Mouse (Mus musculus) kidney, adult 11 months (tissue): ENCODE data around the gene Kifc1.
A peak's percentile ranks its signal among the peaks of the same experiment; 100 is the strongest.

Experiments used
- DNase-seq: peaks from one replicate; pipeline ENCODE4 v3.0.0; 2022

Gene Kifc1

DNA sequence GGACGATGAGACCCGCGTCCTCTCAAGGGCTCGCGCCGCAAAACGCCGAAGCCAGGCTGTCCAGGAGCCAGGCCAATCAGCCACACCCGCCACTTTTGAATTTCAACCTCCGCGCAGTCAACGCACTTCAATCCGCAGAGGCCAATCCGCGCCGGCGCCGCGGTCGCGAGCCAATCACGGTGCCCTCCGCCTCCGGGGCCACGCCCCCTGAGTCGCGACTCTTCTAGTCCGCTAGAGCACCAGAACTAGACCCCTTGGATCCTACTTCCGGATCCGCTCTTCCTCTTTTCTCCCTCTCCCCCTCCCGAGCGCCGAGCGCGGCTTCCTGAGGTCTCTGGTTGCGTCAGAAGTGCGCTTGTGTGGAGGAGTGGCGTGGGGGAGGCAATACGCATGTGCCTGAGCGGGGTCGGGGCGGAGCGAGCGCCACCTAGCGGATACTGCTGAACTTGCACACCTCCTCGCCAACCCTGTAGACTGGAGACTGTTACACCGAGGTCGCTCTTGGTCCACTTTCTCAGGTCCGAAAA lies at the start of gene Kifc1:
Kifc1 (minus strand) TSS at position 129 of the 527 bp plus-strand sequence.
- DNase-seq = peak; percentile 100

DNA sequence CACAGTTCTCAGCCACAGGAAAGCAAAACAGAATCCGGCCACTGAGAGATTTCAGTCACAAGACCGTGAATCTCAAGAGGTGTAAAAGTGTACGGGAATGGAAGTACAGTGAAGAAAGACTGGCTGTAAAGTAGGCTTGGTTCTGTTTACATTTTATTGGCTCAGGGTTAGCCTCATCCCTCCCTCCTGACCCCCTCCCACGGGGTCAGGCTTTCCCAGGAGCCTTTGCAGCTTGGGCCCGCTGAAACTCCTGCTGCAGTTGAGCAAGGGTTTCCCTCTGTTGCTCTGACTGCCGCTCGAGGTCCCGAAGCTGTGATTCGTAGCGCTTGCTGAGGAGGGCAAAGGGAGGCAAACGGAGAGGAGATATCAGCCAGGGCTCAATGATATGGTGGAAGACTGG lies 48.3 kb upstream of the Kifc1 start:
- DNase-seq = no peak

DNA sequence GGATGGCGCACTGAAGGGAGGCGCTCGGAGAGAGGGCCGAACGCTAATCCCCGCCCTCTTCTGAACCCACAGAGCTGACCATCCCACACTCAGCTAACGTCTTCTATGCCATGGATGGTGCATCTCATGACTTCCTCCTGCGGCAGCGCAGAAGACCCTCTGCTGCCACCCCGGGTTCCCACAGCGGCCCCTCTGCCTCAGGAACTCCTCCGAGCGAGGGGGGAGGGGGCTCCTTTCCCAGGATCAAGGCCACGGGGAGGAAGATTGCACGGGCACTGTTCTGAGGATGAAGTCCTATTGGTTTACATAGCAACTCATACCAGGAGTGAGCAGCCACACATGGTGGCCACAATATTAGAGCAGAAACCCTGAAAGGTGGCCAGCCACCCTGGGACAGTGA lies 46.5 kb upstream of the Kifc1 start:
- DNase-seq = no peak

DNA sequence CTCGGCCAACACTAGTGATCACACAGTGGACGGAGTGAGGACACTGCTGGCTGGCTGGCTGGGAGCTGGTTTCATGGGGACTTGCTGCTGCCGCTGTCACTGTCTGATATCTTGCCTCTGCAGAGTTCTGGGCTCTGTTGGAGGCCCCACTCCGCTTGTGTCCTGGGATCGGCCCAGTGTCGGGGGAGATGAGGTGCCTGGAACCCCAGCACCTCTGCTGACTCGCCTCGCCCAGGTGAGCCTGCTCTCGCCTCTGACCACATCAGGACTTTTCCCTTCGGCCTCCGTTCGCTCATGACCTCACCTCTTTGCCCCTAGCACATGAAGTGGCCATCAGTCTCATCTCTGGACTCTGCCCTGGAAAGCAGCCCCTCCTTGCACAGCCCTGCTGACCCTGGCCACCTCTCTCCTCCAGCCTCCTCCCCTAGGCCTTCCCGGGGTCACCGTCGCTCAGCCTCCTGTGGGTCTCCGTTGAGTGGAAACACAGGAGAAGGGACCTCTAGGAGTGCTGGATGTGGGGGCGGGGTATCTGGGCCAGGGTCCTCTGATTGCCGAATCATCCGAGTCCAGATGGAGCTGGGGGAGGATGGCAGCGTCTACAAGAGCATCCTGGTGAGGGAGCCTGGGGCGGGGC lies 45.1 kb upstream of the Kifc1 start:
- no peak for DNase-seq

DNA sequence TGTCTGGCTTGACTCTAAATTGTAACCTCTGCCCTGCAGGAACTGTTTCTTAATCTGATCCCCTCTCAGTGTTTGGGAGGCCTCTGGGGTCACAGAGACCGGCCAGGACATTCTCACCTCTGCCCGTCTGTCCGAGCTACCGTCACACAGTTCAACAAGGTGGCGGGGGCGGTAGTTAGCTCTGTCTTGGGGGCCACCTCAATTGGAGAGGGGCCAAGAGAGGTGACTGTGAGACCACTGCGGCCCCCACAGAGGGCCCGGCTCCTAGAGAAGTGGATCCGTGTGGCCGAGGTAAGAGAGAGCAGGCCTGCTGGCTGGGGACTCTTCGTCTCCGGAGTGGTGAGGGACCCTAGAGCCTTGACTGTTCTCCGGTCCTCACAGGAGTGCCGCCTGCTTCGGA lies 42.5 kb upstream of the Kifc1 start:
- DNase-seq = no peak

DNA sequence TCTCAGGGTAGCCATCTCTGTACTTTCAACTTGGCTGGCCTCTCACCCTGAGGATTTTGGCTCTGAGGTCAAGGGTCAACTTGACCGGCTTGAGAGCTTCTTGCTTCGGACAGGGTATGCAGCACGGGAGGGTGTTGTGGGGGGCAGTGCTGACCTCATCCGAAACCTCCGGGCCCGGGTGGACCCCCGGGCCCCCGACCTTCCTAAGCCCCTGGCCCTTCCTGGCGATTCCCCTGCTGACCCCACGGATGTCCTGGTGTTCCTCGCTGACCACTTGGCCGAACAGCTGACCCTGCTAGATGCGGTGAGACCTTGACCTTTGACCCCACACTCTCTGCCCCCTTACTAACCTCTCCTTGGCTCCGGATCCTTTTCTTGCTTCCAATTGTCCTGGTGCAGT lies 42.0 kb upstream of the Kifc1 start:
- DNase-seq = no peak

DNA sequence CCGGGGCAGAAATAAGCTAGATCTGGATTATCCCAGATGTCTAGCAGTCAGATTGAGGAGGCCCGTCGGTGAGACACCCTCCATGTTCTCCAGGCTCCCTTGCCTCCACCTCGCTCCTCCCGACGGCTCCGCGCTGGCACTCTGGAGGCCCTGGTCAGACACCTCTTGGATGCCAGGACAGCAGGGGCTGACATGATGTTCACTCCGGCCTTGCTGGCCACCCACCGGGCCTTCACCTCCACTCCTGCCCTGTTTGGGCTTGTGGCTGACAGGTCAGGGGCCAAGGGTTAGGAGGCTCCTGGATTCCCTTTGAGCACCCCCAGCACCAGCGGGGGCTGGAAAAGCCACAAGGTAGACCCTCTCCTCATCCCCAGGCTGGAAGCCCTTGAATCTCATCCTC lies 41.5 kb upstream of the Kifc1 start:
- no peak for DNase-seq

DNA sequence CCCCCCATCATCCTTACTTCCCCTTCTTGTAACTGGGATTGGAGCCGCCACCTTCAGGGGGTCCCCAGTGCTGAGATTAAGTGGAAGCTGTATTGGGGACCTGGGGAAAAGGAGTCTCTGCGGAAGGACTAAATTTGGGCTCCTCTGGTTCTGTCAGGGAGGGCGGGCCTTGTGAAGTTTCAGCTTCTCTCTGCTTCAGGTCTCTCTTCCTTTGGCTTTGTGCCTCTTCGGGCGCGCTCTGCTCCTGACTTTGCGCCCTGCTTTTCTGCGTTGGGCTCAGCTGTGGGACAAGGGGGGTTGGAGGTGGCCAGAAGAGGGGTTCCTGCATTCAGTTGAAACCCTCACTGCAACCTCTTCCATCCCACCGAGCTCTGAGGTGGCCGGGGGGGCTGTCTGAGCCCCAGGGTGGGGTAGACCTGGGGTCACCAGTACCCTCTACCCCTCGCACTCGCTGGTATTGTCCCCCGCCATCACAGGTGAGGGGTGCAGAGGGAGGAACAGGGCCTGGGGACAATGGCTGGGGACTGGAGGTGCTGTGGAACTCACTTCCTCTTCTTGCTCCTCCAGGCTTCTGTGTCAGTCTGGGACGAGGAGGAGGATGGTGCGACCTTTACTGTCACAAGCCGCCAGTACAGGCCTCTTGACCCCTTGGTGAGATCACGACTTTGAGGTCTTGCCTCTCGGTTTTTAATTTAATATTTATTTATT lies 40.9 kb upstream of the Kifc1 start:
- DNase-seq = no peak

DNA sequence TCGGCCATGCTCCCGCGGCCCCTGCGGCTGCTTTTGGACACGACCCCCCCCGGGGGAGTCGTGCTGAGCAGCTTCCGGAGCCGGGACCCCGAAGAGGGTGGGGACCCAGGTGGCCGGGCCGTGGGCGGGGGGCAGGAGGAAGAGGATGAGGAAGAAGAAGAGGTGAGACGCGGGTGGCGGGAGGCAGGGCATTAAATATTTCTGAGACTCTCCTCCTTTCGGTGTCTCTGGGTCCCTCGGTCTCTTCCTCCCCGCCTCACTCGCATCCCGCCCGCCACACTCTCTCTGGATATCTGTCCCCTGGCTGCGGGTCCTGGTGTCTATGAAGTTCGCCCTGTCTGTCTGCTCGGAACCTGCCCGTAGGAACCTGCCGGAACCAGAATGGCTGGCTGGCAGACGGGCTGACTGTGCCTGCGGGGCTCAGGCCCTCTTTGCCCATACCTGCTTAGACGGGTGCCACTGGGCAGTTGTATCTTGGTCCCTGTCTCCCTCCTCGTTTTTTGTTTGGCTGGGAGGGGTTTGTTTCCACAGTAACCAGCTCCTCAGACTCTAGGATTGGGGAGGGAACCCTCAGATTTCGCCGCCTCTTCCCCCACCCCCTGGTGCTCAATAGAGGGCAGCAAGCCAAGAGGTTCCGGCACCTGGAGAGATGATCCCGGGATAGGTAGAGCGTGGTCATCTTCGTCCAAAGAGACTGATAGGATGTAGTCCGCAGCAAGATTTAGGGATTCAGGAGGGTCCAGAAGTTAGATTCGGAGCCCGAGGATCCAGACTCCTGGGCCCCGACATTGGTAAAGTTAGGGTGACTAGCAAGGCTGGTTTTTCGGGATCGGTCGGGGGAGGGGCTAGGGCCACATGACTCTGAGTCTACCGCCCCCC lies 40.1 kb upstream of the Kifc1 start:
- DNase-seq = peak; percentile 79

DNA sequence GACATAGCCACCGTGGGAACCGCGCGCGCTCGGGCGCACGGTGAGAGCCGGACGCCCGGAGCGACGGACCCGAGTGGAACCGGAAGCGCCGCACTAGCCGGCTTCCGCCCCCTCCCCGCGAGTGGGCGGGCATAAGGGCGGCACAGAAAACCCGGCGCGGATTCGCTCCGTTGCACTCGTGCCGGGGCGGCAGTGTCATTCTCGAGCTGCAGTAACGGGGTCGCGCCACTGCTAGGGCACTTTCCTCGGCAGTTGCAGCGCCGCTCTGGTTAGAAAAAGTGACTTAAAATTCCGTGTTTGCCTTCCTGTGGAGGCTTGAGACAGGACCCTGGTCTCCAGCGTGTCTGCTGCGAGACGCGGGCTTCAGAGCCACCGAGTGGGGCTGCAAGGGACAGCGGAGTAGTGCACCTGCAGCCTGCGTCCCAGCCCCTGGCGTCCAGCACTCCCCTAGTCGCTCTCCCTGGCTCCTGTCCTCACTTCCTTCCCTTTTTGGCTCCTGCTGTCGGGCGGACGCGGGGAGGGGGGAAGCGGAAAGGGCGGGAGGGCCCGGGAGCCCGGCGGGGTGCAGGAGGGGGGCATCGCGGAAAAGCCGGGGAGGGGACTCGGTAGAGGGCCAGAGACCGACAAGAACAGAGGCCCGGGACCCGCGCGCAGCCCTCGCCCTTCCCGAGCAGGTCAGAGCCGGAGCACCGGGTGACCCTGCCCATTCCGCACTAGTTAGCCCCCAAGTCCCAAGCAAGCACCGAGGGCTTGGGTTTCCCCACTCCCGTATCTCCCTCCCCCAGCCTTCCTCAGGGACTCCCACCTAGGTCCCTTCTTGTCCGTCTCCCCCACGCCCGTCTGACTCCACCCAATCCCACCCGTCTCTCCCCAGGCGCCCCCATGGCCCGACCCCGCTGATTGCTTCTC lies 39.2 kb upstream of the Kifc1 start, which contains the start of gene Rgl2:
Rgl2 (plus strand) TSS at position 173 of the 909 bp plus-strand sequence.
- peak; percentile 84 for DNase-seq

DNA sequence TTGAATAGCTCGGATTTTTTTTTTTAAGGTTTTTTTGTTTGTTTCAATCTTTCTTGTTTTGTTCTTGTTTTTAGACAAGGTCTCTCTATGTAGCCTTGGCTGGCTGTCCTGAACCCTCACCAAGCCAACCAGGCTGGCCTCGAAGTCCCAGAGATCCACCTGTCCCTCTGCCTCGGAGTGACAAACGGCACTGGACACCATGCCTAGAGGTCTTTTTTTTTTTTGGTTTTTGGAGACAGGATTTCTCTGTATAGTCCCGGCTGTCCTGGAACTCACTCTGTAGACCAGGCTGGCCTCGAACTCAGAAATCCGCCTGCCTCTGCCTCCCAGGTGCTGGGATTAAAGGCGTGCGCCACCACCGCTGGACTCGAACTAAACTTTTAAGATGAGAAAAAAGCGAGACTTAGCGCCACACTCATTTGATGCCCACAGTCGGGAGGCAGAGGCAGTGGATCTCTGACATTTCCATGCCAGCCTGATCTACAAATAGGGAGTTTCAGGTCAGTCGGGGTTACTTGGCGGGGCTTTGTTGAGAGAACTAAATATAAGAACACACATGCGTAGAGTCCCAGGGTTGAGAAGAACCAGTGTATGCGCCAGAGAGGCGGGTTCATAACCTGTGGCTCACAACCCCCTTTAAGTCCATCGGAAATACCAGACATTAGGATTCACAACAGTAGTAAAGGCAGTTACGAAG lies 37.9 kb upstream of the Kifc1 start:
- DNase-seq = no peak

DNA sequence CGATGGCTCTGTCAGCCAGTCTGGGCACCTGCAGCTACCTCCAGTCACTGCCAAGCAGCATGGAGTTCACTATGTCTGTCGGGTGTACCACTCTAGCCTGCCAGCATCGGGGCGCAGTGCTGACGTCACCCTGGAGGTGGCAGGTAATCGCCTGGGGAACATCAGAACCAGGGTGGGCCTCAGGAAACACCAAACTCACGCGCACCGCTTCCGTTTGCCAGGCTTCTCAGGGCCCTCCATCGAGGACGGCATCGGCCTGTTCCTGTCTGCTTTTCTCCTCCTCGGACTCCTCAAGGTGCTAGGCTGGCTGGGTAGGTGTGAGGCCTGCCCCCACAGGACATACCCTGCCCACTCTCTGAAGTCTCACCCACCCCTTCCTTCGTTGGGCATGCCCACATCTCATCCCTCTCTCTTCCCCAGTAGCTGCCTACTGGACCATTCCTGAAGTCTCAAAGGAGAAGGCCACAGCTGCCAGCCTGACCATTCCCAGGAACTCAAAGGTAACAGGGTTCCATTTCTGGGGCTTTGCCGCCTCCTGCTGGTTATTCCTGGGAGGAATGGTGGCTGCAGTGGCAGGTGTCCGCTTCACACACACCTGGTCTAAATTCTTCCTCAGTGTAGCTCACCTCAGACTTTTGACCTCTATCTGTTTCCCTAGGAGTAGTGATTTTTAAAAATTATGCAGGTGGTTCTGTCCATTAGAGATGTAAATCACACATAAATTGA lies 35.9 kb upstream of the Kifc1 start:
- no peak for DNase-seq

DNA sequence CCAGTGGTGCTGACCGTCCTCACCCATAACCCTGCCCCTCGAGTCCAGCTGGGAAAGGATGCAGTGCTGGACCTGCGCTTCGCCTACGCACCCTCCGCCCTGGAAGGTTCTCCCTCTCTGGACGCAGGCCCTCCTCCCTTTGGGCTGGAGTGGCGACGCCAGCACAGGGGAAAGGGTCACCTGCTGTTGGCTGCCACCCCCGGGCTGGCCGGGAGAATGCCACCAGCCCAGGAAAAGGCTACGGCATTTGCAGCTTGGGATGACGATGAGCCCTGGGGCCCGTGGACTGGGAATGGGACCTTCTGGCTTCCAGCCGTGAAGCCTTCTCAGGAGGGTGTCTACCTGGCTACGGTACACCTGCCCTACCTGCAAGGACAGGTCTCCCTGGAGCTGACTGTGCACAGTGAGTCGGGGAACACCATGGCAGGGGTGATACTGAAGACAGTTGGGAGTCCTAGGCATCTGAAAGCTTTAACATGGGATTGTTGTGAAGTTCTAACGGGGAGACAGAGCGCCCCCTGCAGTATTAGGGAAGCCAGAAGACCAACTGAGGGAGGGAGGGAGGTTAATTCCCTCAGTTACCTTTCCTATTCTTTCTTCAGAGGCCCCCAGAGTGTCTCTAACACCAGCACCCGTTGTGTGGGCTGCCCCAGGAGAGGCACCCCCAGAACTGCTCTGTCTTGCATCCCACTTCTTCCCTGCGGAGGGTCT lies 35.1 kb upstream of the Kifc1 start:
- DNase-seq = no peak

DNA sequence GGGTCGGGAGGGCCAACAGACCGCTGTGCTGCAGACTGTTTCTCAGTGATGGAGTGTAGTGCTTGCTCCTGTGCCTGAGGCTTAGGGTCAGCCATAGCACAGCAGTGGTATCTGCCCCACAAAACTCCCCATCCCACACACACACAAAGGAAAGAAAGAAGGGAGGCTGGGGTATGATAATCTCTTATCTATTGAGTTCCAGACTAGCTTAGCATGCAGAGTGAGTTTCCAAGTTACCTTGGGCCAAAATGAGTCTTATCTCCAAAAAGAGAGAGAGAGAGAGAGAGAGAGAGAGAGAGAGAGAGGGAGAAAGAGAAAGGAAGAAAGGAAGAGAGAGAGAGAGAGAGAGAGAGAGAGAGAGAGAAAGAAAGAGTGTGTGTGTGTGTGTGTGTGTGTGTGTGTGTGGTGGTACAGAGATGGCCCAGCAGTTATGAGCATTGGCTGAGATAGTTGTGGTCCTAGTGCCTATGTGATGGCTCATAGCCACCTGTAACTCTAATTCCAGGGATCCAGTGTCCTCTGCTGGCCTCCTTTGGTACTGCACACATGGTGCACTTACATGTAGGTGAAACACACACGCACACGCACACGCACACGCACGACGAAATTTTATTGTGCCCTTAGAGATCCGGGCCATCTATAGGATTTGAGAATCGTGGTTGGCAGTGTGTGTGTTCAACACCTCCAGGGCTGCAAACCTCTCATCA lies 34.3 kb upstream of the Kifc1 start:
- no peak for DNase-seq

DNA sequence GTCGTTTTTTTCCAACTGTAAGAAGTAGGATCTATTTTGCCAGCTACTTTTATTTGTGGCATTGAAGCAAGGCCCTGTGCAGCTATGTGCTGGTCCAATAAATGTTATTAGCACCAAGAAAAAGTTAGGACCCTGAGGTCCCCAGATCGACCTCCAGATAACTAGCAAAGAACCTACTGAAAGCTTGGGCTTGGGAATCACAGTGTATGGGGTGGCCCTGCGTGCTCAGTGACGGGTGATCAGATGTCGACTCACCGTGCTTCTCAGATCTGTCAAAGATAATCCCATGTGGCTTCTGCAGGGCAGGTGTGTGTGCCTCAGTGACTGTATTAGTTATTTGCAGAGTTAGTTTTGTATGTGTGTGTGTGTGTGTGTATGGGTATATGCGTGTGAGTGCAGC lies 30.9 kb upstream of the Kifc1 start:
- no peak for DNase-seq

DNA sequence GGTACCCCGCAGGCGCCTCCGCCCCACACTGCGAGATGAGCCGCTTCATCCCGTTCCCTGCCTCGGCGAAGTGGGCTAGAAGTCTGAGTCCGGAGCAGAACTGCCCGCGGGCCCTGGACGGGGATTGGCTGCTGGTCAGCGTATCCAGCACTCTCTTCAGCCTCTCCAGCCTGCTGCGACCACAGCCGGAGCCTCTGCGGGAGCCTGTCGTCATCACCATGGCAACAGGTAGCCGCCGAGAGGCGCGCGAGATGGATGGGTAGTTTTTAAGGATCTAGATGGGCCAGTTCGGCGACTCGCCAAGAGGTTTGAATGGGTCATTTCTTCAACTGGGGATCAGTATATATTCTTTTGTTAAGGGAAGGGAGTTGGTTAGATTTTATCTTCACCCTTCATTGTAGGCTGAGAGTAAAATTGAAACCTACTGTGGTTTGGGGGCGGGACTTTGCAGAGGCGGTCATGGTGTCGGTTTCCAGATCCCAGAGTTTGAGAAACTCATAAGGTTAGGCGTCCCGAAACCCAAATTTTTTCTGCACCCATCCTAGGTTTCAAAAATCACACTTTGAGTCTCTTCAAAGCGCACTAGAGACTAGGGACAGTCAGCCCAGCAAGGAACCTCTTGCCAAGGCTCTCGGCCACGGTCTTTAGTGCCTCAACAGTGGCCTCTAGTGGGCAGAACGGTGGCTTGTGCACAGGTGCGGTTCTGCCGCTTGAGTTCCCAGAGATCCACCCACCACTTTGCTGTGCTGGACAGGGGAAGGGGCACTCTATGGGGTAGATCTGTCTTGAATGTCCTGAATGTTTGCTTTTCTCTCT lies 30.0 kb upstream of the Kifc1 start:
- peak; percentile 82 for DNase-seq

DNA sequence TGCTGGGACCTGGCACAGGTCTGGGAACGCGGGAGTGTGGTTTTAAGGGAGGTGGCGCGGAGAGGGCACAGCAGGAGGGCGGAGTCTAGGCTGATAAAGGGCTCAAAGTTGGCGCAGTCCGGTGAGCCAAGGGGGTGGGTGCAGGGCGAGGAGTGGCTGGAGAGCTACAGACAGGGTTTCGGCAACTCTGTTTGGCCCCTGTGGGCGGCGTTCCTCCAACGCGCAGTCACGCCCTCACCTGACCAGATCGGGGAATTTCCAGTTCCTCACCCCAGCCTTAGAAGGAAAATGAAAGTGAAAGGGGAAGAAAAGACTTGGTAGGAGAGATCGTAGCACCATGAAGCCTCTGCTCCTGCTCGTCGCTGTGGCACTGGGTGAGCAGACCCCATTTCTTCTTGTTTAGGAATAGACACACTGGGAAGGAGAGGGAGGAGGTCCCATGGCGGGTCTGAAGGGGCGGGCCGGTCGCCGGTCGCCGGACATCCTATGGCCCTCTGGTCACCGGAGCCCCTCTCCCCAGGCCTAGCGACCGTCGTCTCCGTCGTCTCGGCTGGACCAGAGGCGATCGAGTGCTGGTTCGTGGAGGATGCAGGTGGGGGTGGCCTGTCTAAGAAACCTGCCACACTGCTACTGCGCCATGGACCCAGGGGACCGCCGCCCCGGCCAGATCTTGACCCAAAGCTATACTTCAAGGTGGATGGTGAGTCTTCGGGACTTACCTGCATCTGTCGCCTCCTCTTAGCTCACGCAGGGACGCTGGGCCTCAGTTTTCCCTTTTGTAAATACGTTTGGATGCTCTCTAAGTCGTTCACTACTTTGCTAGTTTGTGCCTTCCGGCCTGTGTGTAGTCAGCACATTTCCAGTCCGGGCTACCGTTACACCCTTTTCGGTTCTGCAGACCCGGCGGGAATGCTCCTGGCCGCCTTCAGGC lies 29.2 kb upstream of the Kifc1 start:
- DNase-seq = peak; percentile 91
